Mouse (Mus musculus): ENCODE measurements around the gene Pdcd11.
A peak's percentile ranks its signal among the peaks of the same experiment; 100 is the strongest.
"Not testable (repeated sequence)": the region's sequence is repeated elsewhere in the genome, so short reads cannot be mapped to it uniquely, and the experiment has no call there.

The Pdcd11 gene

GRCm38 (mm10) chr19:47128164-47128563 lies 37.6 kb downstream of the Pdcd11 start:
- DNase-seq (ENCODE audit: low read depth, low spot score): no peak

GRCm38 (mm10) chr19:47128835-47129234 lies 38.3 kb downstream of the Pdcd11 start:
- DNase-seq (ENCODE audit: low read depth, low spot score): no peak

- no peak for DNase-seq (ENCODE audit: low read depth, low spot score)
These were observed 40.1 kb downstream of the Pdcd11 start for GRCm38 (mm10) chr19:47130551-47131125.

DNA sequence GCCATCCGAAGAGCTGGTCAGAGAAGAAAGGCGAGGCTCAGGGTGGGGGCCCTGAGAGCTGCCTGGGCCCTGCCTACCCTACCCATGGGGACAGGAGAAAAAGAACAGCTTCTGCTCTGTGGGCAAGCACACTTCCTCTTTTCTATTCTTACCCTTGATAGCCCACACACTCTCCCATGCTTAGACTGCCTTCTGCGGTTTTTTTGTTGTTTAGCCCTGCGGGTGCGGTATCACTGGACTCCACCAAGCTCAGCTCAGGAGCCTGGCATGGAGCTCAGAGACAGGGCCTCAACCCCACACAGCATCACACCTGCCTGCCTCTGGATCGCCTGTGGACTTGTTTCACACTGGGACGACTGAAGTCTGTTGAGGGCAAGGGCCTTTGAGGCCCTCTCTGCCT lies 42.6 kb downstream of the Pdcd11 start:
- no peak for DNase-seq (ENCODE audit: low read depth, low spot score)

DNA sequence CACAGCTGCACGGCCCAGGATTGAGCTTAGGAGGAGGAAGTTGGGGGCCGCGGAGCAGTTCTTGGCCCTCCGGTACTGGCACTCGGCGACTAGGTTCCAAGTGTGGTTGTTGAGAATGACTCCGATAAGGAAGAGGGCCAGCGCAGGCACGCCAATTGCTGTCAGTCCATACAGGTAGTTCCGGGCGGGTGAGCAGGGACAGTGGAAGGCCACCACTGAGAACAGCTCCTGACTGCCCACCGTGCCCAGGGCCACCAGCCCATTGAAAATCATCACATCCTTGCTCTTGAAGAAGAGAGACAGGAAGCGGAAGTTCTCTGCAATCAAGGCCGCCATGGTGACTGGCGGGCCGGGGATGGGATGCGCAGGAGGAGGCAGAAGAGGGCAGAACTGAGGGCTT lies 45.0 kb downstream of the Pdcd11 start:
- no peak for DNase-seq (ENCODE audit: low read depth, low spot score)

DNA sequence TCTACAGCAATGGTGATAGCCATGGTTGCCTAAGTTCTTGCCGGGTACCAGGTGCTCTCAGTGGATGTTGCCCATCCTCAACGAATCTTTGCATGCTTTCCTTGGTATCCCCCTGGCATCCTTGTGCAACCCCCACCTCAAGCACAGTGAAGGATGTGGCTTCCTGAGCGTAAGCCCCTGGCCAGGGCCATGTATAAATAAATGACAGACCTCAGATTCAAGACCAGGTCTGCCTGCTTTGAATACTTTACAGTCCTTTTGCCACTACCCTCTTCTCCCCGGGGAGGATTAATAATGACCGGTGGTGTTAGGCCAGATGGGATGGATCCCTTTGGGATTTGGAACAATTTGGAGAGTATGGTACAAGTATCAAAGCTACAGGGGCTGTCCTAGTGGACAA lies 45.6 kb downstream of the Pdcd11 start:
- no peak for DNase-seq (ENCODE audit: low read depth, low spot score)

DNA sequence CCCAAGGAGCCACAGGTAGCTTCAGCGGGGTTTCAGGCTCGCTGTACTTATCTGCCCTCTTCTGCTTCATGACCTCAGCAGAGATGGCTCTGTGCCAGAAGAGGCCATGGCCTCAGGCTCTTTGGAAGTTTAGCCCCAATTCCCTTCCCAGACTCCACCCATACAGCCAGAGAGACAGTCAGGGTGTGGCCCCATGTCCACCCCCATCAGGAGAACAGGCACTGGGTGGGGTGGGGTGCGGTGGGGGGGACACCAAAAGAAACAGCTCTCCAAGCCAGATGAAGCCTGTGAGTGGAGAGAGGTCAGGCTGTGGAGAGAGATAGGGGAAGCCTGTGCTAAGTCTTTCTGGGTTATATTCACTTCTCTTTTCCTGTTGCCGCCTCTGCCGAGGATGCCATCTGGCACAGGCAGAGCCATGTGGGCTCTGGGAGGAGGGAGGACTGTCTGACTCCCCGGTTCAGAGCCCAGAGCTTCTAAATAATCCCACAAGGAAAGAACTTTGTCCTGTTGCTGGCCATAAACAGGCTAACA lies 46.5 kb downstream of the Pdcd11 start:
- DNase-seq (ENCODE audit: low read depth, low spot score): peak; percentile 87

DNA sequence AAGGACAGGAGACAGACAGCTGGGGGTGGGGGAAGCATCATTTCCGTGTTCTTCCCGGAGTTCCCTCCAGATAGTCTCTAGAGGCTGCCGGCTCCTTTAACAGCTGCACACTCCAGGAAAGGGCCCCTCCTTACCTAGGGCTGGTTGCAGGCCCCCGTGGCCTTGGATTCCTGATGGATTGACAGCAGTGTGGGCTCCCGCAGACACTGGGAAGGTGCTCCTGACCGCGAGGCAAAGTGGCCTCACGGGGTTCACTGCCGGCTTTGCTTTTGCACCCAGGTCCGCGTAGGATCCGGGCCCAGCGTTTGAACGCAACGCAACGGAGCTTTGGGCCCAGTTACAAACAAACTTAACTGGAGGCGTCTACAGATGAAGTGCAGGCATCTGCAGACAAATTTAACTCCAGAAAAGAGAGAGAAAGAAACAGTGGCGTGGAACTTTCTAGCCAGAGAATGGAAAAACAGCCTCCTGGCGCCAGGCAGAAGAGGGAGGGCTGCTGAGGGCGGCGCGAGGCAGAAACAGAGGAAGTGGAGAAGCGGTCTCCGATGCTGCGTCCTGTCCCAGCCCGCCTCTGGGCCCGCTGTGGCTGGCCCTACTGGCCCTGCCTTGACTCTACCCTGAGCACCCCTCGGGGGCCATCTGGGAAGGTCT lies 47.3 kb downstream of the Pdcd11 start, which contains the start of gene Calhm2:
Gene Calhm2 (minus strand): TSS at position 524 of the 651 bp plus-strand sequence.
- peak; percentile 70 for DNase-seq (ENCODE audit: low read depth, low spot score)

- not testable (repeated sequence) for DNase-seq (ENCODE audit: low read depth, low spot score)
These were observed 49.0 kb downstream of the Pdcd11 start for GRCm38 (mm10) chr19:47139611-47140010.

- peak; percentile 84 for DNase-seq (ENCODE audit: low read depth, low spot score)
These were observed 51.9 kb downstream of the Pdcd11 start for GRCm38 (mm10) chr19:47142438-47142837.

DNA sequence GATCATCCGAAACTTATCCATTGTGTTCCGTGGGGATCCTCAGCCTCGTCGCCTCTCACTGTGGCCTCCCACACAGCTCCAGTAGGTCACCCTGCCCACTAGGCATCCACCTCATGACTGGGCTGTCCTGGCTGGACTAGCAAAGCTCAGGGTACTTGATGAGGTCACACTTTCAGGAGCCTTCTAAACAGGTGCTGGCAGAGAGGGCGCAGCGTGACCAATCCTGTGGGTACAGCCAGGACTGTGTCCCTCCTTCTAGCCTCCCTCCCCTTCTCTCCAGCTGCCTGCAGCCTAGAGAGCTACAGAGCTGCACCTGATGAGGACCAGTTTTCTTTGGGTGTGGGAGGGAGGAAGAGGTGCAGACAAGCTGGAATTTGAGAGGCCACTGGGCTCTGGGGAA lies 53.6 kb downstream of the Pdcd11 start, which contains the start of gene Calhm1:
Gene Calhm1 (minus strand): TSS at position 101 of the 400 bp plus-strand sequence.
- no peak for DNase-seq (ENCODE audit: low read depth, low spot score)

DNA sequence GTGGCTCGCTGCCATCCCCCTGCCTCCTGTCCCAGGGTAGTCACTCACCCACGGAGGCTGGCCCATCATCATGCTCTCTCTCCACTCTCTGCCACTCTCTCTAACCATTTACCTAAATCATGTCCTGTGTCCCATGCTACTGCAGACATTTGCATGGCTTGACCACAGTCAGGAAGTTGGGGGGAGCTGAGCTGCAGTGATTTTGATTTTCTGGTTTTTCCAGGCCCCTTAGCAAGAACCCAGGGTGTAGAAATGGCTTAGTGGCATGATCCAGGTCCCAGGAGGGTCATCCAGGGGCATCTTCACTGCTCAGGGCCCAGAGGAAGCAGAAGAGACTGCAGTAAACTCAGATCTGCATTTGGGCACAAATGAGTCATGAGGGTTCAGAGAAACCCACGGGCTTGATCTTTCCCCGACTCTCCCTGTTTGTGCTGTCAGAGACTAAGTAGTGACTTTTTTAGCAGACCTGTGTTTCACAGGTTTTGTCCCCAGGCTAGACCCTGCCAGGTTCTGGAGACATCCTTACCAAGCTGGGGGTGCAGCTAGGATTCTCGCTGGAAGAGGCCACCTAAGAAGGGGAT lies 57.8 kb downstream of the Pdcd11 start:
- peak; percentile 34 for DNase-seq (ENCODE audit: low read depth, low spot score)

GRCm38 (mm10) chr19:47149854-47150253 lies 59.3 kb downstream of the Pdcd11 start:
- no peak for DNase-seq (ENCODE audit: low read depth, low spot score)

GRCm38 (mm10) chr19:47151332-47152061 lies 60.9 kb downstream of the Pdcd11 start:
- no peak for DNase-seq (ENCODE audit: low read depth, low spot score)

DNA sequence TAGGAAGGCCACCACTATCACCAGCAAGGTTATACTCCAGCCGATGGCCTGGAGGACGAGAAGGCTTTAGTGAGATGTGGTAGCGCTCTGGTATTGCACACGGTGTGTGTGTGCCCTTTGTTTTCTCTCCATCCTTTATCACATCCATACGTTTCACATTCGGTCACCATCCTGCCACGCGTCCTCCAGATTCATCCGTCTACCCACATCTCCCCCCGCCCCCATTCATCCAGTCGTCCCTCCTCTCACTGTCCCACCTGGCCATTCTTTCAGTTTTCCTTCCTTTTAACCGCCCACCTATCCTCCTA lies 61.4 kb downstream of the Pdcd11 start:
- no peak for DNase-seq (ENCODE audit: low read depth, low spot score)

DNA sequence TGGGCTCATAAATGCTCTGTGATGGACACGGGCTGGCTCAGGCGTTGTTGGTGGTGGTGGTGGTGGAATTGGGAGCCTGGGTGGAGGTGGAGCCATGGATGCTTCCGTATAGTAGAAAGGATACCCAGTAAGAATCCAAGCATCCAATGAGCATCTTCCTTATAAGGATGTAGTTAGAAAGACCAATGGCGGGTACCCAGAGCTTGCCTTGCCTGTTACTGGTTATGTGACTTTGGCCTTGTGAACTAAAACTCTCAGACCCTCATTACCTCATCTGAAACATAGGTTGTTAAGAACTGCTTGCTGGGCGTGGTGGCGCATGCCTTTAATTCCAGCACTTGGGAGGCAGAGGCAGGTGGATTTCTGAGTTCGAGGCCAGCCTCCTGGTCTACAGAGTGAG lies 63.2 kb downstream of the Pdcd11 start:
- no peak for DNase-seq (ENCODE audit: low read depth, low spot score)

DNA sequence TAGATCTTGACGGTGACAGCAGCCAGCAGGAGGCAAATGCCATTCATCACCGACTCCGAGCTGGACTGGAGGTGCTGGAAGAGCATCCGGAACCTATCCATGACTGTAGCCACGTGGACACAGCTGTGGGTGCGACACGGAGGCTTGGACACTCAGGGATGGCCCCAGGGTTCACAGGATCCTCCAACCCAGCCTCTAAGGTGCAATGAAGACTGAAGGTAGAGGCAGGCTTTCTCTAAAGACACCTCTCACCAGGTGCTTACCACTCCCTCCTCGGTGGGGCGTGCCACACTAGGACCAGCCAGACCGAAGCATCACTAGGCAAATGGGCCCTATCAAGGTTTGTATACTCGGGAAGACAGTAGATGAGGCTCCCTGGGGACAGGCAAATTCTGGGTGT lies 67.1 kb downstream of the Pdcd11 start, which contains the start of gene Calhm3:
Gene Calhm3 (minus strand): TSS at position 101 of the 400 bp plus-strand sequence.
- DNase-seq (ENCODE audit: low read depth, low spot score): no peak

DNA sequence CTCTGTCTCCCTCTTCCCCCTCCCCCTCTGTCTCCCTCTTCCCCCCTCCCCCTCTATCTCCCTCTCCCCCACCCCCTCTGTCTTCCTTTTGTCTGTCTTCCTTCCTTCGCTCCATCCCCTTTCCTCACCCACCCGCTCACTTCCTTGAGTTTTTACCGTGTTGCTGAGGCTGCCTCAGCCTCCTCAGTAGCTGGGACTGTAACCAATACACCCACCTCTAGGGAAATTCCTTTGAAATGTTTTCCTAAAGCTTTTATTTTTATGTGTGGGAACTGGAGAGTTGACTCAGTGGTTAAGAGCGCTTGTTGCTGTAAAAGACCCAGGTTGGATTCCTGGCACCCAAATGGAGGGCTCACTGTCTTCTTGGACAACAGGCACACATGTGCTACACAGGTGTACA lies 71.1 kb downstream of the Pdcd11 start:
- no peak for DNase-seq (ENCODE audit: low read depth, low spot score)

GRCm38 (mm10) chr19:47163176-47163744 lies 72.7 kb downstream of the Pdcd11 start:
- DNase-seq (ENCODE audit: low read depth, low spot score): no peak

GRCm38 (mm10) chr19:47166758-47167157 lies 76.2 kb downstream of the Pdcd11 start:
- no peak for DNase-seq (ENCODE audit: low read depth, low spot score)

DNA sequence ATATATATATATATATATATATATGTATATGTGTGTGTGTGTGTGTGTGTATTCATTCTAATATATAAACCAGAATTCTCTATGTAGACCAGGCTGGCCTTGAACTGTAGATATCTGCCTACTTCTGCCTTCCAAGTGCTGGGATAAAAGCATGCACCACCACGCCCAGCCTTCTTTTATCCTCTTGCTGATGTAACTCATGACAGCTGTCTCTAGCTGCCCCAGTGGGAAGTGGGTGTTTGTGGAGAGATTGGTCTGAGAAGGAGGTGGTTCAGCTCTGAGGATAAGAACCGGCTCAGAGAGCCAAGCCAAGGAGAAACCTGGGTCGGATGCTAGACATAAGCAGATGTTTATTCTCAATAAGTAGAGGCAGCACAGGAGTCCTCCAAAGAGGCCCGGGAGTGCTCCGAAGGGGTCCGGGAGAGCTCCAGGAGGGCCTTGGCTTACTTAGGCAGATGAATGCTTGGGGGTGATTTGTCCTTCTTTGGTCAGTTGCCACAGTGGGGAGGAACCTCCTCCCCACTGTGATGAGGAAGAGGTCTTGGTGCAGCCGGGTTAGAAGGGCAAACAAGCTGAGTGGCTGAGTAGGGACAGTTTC lies 77.1 kb downstream of the Pdcd11 start:
- peak; percentile 54 for DNase-seq (ENCODE audit: low read depth, low spot score)
